Mouse (Mus musculus): ENCODE measurements at regions not wholly inside any gene's neighbourhood (a gene's known extent, or its start where the extent isn't known, plus 50 kb on each side); places are given as distances from the start of the nearest gene placed in this dataset.
A peak's percentile ranks its signal among the peaks of the same experiment; 100 is the strongest.

DNA sequence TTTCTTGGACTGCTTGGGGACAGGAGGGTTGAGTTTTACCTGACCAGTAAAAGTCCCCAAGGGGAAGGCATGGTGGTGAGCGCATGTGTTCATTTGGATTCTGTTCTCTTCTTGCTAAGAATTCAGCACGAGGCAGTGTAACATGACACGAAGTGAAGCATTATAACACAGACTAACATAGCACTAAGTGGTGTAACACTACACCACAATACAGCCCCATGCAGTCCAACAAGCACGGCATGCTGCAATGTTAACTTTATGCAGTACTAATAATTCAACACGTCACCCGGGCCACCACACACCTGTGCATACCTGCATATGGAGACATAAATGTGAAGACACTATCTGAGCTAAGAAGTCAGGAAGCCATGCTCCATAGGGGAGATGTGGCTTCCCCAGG lies 219.2 kb downstream of the Gadd45g start:
- 65% methylated on average over 6 of the region's 6 CpGs for WGBS
- Histone ChIP-seq H3K27ac (ENCODE audit: low read length) (no peak overlapping the region), H3K27me3 (ENCODE audit: control insufficient read depth, insufficient read depth, low read length) (no peaks in the 10 kb centered on the region), H3K36me3 (ENCODE audit: control insufficient read depth, insufficient read depth, low read length) (no peaks in the 10 kb centered on the region), H3K4me1 (ENCODE audit: control insufficient read depth, insufficient read depth, low read length) (no peaks in the 10 kb centered on the region), H3K9ac (replicated peaks; ENCODE audit: low read depth, low read length) (no peak overlapping the region), H3K9me3 (ENCODE audit: control insufficient read depth, low read depth, low read length) (no peaks in the 10 kb centered on the region), H3K4me3 (ENCODE audit: low read depth, low read length) (no peak overlapping the region), H3K4me2 (replicated peaks; ENCODE audit: low read depth, low read length) (no peak overlapping the region)
- ATAC-seq (ENCODE audit: insufficient number of reproducible peaks, insufficient read depth, low FRiP score, low read depth): no peak

GRCm38 (mm10) chr13:52067048-52067447 lies 220.6 kb downstream of the Gadd45g start:
- 52% methylated on average over 4 of the region's 4 CpGs for WGBS
- ATAC-seq (ENCODE audit: insufficient number of reproducible peaks, insufficient read depth, low FRiP score, low read depth): no peak
- Histone ChIP-seq H3K9ac (replicated peaks; ENCODE audit: low read depth, low read length) (no peak overlapping the region), H3K36me3 (ENCODE audit: control insufficient read depth, insufficient read depth, low read length) (no peaks in the 10 kb centered on the region), H3K27me3 (ENCODE audit: control insufficient read depth, insufficient read depth, low read length) (no peaks in the 10 kb centered on the region), H3K27ac (ENCODE audit: low read length) (no peak overlapping the region), H3K9me3 (ENCODE audit: control insufficient read depth, low read depth, low read length) (no peaks in the 10 kb centered on the region), H3K4me1 (ENCODE audit: control insufficient read depth, insufficient read depth, low read length) (no peaks in the 10 kb centered on the region), H3K4me2 (replicated peaks; ENCODE audit: low read depth, low read length) (no peak overlapping the region), H3K4me3 (ENCODE audit: low read depth, low read length) (no peak overlapping the region)

DNA sequence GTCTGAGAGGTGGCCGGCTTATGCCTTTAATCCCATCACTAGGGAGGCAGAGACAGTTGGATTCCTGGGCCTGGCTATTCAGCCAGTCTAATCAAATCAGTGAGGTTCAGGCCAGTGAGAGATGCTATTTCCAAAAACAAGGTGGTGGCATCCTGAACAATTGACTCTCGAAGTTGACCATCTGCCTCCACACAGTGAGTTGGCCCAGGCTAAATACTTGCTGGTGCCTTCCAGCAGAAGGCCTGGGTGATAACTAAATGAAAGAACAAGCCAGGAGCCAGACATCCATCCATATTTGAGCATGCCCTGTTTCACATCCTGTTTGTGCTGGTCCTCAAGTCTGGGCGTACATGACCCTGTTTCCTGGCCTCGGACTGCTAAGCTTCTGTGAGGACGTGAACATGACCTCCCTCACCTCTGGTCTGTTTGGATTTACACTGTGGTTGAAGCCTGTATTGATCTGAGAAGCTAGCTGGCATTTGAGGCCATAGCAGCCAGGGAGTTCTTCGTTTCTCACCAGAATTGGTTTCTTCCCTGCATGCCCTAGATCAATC lies 222.5 kb downstream of the Gadd45g start:
- no peak overlapping the region for H3K27ac ChIP-seq (ENCODE audit: low read length)
- H3K9me3 ChIP-seq (ENCODE audit: control insufficient read depth, low read depth, low read length): no peaks in the 10 kb centered on the region
- no peak overlapping the region for H3K4me2 ChIP-seq (replicated peaks; ENCODE audit: low read depth, low read length)
- no peak for ATAC-seq (ENCODE audit: insufficient number of reproducible peaks, insufficient read depth, low FRiP score, low read depth)
- H3K36me3 ChIP-seq (ENCODE audit: control insufficient read depth, insufficient read depth, low read length): no peaks in the 10 kb centered on the region
- H3K27me3 ChIP-seq (ENCODE audit: control insufficient read depth, insufficient read depth, low read length): no peaks in the 10 kb centered on the region
- H3K9ac ChIP-seq (replicated peaks; ENCODE audit: low read depth, low read length): no peak overlapping the region
- WGBS: 64% methylated on average over 6 of the region's 6 CpGs
- H3K4me3 ChIP-seq (ENCODE audit: low read depth, low read length): no peak overlapping the region
- H3K4me1 ChIP-seq (ENCODE audit: control insufficient read depth, insufficient read depth, low read length): no peaks in the 10 kb centered on the region

DNA sequence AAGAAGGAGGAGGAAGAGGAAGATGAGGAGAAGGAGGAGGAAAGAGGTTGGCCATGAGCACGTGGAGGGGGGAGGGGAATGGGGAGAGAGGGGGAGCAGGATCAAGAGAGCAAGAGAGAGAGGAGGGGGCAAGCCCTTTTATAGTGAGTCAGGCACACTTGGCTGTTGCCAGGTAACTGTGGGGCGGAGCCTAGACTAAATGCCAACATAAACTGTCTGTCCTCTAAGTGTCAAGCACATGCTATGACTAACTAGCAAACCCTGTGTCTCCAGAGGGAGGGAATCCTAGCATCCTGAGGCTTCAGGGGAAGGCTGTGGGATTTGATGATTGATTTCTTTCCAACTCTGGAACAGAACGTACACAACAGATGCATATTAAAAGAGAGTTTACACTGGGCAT lies 223.2 kb downstream of the Gadd45g start:
- H3K27ac ChIP-seq (ENCODE audit: low read length): no peak overlapping the region
- ATAC-seq (ENCODE audit: insufficient number of reproducible peaks, insufficient read depth, low FRiP score, low read depth): no peak
- H3K4me3 ChIP-seq (ENCODE audit: low read depth, low read length): no peak overlapping the region
- no peaks in the 10 kb centered on the region for H3K27me3 ChIP-seq (ENCODE audit: control insufficient read depth, insufficient read depth, low read length)
- H3K4me1 ChIP-seq (ENCODE audit: control insufficient read depth, insufficient read depth, low read length): no peaks in the 10 kb centered on the region
- 62% methylated on average over 3 of the region's 3 CpGs for WGBS
- no peaks in the 10 kb centered on the region for H3K36me3 ChIP-seq (ENCODE audit: control insufficient read depth, insufficient read depth, low read length)
- H3K9ac ChIP-seq (replicated peaks; ENCODE audit: low read depth, low read length): no peak overlapping the region
- no peak overlapping the region for H3K4me2 ChIP-seq (replicated peaks; ENCODE audit: low read depth, low read length)
- no peaks in the 10 kb centered on the region for H3K9me3 ChIP-seq (ENCODE audit: control insufficient read depth, low read depth, low read length)

DNA sequence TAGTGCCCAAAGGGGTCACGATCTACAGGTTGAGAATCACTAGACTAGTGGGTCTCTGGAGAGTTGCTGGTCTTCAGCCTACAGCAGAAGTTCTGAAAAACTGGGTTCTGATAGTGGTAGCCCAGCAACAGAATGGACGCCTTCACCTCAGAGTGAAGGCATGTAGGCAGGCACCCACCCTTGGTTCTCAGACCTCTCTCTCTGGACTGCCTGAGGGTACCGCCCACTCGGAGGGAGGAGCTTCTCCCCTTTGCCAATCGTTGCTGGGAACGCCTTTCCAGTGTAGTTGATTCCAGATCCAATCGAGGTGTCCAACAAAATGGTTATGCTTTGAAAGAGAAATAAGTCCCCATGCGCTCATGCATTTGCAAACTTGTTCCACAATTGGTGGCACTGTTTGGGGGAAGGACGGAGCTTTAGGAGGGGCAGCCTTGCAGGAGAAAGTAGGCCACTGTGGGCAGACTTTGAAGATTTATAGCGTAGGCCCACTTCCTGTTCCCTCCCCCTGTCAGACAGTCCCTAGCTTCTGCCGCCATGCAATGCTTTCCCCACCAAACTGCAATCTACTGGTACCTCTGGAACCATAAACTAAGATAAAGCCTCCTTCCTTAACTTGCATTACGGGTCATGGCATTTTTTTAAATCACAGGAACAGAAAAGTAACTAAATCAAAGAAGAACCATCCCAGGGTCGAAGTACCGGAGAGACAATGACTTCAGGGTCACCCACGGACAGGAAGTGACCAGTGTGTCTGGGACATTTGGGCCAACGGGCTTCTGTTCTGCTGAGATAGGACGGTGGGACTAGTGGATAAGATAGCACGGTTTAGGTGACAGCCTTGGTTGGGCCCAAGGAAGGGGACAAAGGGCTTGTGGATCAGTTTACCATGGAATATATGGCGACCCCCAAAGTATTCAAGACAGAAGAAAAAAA lies 224.5 kb downstream of the Gadd45g start:
- H3K4me2 ChIP-seq (replicated peaks; ENCODE audit: low read depth, low read length): no peak overlapping the region
- H3K9me3 ChIP-seq (ENCODE audit: control insufficient read depth, low read depth, low read length): no peaks in the 10 kb centered on the region
- 82% methylated on average over 19 of the region's 19 CpGs for WGBS
- H3K4me1 ChIP-seq (ENCODE audit: control insufficient read depth, insufficient read depth, low read length): no peaks in the 10 kb centered on the region
- H3K9ac ChIP-seq (replicated peaks; ENCODE audit: low read depth, low read length): no peak overlapping the region
- no peaks in the 10 kb centered on the region for H3K27me3 ChIP-seq (ENCODE audit: control insufficient read depth, insufficient read depth, low read length)
- no peak overlapping the region for H3K27ac ChIP-seq (ENCODE audit: low read length)
- no peak for ATAC-seq (ENCODE audit: insufficient number of reproducible peaks, insufficient read depth, low FRiP score, low read depth)
- no peak overlapping the region for H3K4me3 ChIP-seq (ENCODE audit: low read depth, low read length)
- no peaks in the 10 kb centered on the region for H3K36me3 ChIP-seq (ENCODE audit: control insufficient read depth, insufficient read depth, low read length)

- Histone ChIP-seq H3K4me1 (ENCODE audit: control insufficient read depth, insufficient read depth, low read length) (peaks cover 12% of the 10 kb centered on the region; the same call in 1 of the 2 replicates), H3K4me2 (replicated peaks; ENCODE audit: low read depth, low read length) (no peak overlapping the region), H3K4me3 (ENCODE audit: low read depth, low read length) (no peak overlapping the region), H3K36me3 (ENCODE audit: control insufficient read depth, insufficient read depth, low read length) (no peaks in the 10 kb centered on the region), H3K27me3 (ENCODE audit: control insufficient read depth, insufficient read depth, low read length) (no peaks in the 10 kb centered on the region), H3K9ac (replicated peaks; ENCODE audit: low read depth, low read length) (no peak overlapping the region), H3K9me3 (ENCODE audit: control insufficient read depth, low read depth, low read length) (no peaks in the 10 kb centered on the region), H3K27ac (ENCODE audit: low read length) (no peak overlapping the region)
- ATAC-seq (ENCODE audit: insufficient number of reproducible peaks, insufficient read depth, low FRiP score, low read depth): no peak
- WGBS: 54% methylated on average over 4 of the region's 4 CpGs
Observed at GRCm38 (mm10) chr13:52077616-52078015, 231.1 kb downstream of the Gadd45g start.

DNA sequence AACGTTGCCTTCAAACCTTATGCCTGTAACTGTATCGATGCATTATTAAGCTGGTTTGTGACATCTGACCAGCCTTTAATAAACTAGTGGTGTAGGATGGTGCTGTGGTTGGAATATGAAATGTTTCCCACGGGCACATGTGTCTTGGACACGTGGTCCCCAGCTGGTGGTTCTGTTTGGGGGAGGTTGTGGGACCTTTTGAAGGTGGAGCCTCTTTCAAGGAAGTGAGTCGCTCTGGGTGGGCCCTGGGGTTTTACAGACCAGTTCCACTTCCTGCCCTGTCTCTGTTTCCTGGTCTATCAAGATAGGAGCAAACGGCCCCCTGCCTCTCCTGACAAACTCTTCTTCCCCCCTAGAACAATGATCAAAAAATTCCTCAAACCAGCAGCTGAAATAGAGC lies 232.1 kb downstream of the Gadd45g start:
- Histone ChIP-seq H3K4me3 (ENCODE audit: low read depth, low read length) (no peak overlapping the region), H3K4me1 (ENCODE audit: control insufficient read depth, insufficient read depth, low read length) (peaks cover 12% of the 10 kb centered on the region; the same call in 1 of the 2 replicates), H3K9ac (replicated peaks; ENCODE audit: low read depth, low read length) (no peak overlapping the region), H3K27me3 (ENCODE audit: control insufficient read depth, insufficient read depth, low read length) (no peaks in the 10 kb centered on the region), H3K27ac (ENCODE audit: low read length) (no peak overlapping the region), H3K36me3 (ENCODE audit: control insufficient read depth, insufficient read depth, low read length) (no peaks in the 10 kb centered on the region), H3K9me3 (ENCODE audit: control insufficient read depth, low read depth, low read length) (no peaks in the 10 kb centered on the region), H3K4me2 (replicated peaks; ENCODE audit: low read depth, low read length) (no peak overlapping the region)
- ATAC-seq (ENCODE audit: insufficient number of reproducible peaks, insufficient read depth, low FRiP score, low read depth): no peak
- WGBS: 74% methylated on average over 6 of the region's 6 CpGs

DNA sequence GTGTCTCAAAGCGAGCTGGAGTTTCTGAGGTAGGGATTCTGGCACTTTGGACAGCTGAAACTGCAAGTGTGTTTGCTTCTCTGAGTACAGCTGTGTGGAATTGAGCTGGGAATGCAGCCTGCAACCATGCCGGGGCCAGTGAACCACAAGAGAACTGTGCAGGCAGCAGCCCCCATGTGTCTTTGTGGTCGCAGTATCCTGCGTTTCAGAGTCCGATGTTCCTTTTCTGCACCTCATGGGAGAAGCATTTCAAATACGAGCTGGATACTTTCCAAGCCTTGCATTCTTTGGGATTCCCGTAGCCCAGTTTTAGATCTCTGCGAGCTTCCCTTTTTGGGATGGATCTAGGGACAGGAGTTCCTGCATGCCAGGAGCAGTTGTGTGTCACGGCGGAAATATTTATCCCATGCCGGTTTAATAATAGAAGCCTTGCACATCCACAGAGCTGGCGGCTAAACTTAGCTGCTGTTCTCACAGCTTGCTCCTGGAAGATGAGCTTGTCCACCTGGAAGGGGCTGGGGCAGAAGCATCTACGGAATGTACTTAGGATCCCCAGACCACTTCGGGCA lies 233.3 kb downstream of the Gadd45g start:
- Histone ChIP-seq H3K27me3 (ENCODE audit: control insufficient read depth, insufficient read depth, low read length) (no peaks in the 10 kb centered on the region), H3K9ac (replicated peaks; ENCODE audit: low read depth, low read length) (no peak overlapping the region), H3K36me3 (ENCODE audit: control insufficient read depth, insufficient read depth, low read length) (no peaks in the 10 kb centered on the region), H3K4me1 (ENCODE audit: control insufficient read depth, insufficient read depth, low read length) (peaks cover 14% of the 10 kb centered on the region), H3K4me3 (ENCODE audit: low read depth, low read length) (no peak overlapping the region), H3K9me3 (ENCODE audit: control insufficient read depth, low read depth, low read length) (no peaks in the 10 kb centered on the region), H3K27ac (ENCODE audit: low read length) (peak overlapping the region; percentile 18; the same call in 1 of the 2 replicates), H3K4me2 (replicated peaks; ENCODE audit: low read depth, low read length) (peak overlapping the region; percentile 18; the same call in 1 of the 2 replicates)
- no peak for ATAC-seq (ENCODE audit: insufficient number of reproducible peaks, insufficient read depth, low FRiP score, low read depth)
- 31% methylated on average over 14 of the region's 14 CpGs for WGBS

All from stomach, embryonic 14.5 days (tissue).